Mouse (Mus musculus) E14TG2a.4 (cell line): ENCODE data around the gene Dapl1.

Experiments used
- CTCF ChIP-seq: conservative IDR thresholded peaks from 2 replicates; pipeline ENCODE4 v1.5.1; 2014; ENCODE audit warnings: low read length
- NANOG ChIP-seq: IDR thresholded peaks from 2 replicates; pipeline ENCODE4 v1.6.1; 2014; ENCODE audit warnings: borderline replicate concordance, low read length, mixed read lengths
- POU5F1 ChIP-seq: IDR thresholded peaks from 2 replicates; pipeline ENCODE4 v1.6.1; 2014; ENCODE audit warnings: low read length, borderline replicate concordance

DNA sequence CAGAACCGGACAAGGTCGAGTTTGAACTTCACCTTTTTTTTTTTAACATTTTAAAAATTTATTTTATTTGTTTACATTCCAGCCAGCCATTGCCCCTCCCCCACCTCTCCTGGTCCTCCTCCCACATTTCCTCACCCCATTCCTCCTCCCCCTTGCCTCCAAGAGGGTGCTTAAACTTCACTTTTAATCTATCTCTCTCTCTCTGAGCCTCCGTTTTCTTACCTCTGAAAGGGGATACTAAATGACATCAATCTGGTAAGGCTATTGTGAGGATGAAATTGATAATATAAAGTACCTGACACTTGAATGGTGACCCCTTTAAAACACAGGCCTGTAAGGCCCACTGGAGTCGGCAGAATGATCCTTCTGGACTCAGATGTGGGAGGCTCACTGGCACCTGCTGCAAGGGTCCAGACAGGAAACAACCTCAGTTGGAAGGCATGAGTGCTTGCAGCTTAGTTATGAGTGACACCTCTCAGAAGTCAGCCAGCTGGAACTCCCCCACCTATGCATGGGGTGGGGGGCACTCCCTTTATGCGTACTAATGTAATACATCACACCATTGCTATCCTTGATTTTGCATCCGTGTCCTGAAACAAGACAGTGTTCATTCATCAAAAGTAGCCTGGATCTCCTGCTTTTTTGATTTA is 1.9 kb downstream of the Dapl1 start:
- TF ChIP-seq CTCF (no peak), NANOG (no peak), POU5F1 (no peak)
